Mouse (Mus musculus): ENCODE data around the gene Apobec4. TPM values are rescaled to one million over a fixed set of nuclear protein-coding genes. Genes with fewer than 3 reads are reported as not detected.

Apobec4 gene
- total and polyA plus RNA-seq, 3 experiments, result not detected

GRCm38 (mm10) chr1:152724286-152724685 is 26.1 kb upstream of the Apobec4 start:
- Histone ChIP-seq H3K27ac (no peak overlapping the region), H3K4me3 (no peak overlapping the region), H3K36me3 (ENCODE audit: control insufficient read depth, insufficient read depth, low read length) (no peaks in the 10 kb centered on the region), H3K4me1 (ENCODE audit: control insufficient read depth, insufficient read depth, low read length) (peaks cover 2% of the 10 kb centered on the region), H3K79me2 (replicated peaks; ENCODE audit: control insufficient read depth, insufficient read depth, low read length) (no peaks in the 10 kb centered on the region), H3K9ac (ENCODE audit: low read depth, low read length) (no peak overlapping the region), H3K27me3 (ENCODE audit: control insufficient read depth, insufficient read depth, low read length) (no peaks in the 10 kb centered on the region)
- TF ChIP-seq CTCF (IDR thresholded peaks at IDR 0.05) (peak; percentile 90), EP300 (IDR thresholded peaks at IDR 0.05; ENCODE audit: insufficient read depth, low read depth, low read length) (no peak)
- intact Hi-C loops (cut with DNase I), result loop anchor here (2.0 kb wide), 1 partner anchor 23 kb away; no protein-coding TSS in a partner anchor
- no peak for DNase-seq

- no peak overlapping the region for H3K4me3 ChIP-seq
- H3K4me1 ChIP-seq (ENCODE audit: control insufficient read depth, insufficient read depth, low read length), result peaks cover 2% of the 10 kb centered on the region
- no peaks in the 10 kb centered on the region for H3K27me3 ChIP-seq (ENCODE audit: control insufficient read depth, insufficient read depth, low read length)
- no peak overlapping the region for H3K9ac ChIP-seq (ENCODE audit: low read depth, low read length)
- WGBS, result 66% methylated on average over 3 of the region's 3 CpGs
- no peaks in the 10 kb centered on the region for H3K79me2 ChIP-seq (replicated peaks; ENCODE audit: control insufficient read depth, insufficient read depth, low read length)
- intact Hi-C loops (cut with DNase I), result loop anchor here (5.0 kb wide), 1 partner anchor 41 kb away; the partner anchor contains the start of genes Arpc5 and Rgl1
- H3K27ac ChIP-seq, result no peak overlapping the region
- DNase-seq, result no peak
- no peak for TF ChIP-seq EP300 (IDR thresholded peaks at IDR 0.05; ENCODE audit: insufficient read depth, low read depth, low read length)
- no peak for TF ChIP-seq CTCF (IDR thresholded peaks at IDR 0.05)
- no peaks in the 10 kb centered on the region for H3K36me3 ChIP-seq (ENCODE audit: control insufficient read depth, insufficient read depth, low read length)
Observed at GRCm38 (mm10) chr1:152726095-152726494, 24.3 kb upstream of the Apobec4 start.

- Histone ChIP-seq H3K79me2 (replicated peaks; ENCODE audit: control insufficient read depth, insufficient read depth, low read length) (no peaks in the 10 kb centered on the region), H3K27ac (no peak overlapping the region), H3K4me3 (no peak overlapping the region), H3K9ac (ENCODE audit: low read depth, low read length) (no peak overlapping the region), H3K4me1 (ENCODE audit: control insufficient read depth, insufficient read depth, low read length) (peaks cover 2% of the 10 kb centered on the region), H3K36me3 (ENCODE audit: control insufficient read depth, insufficient read depth, low read length) (no peaks in the 10 kb centered on the region), H3K27me3 (ENCODE audit: control insufficient read depth, insufficient read depth, low read length) (no peaks in the 10 kb centered on the region)
- TF ChIP-seq EP300 (IDR thresholded peaks at IDR 0.05; ENCODE audit: insufficient read depth, low read depth, low read length) (0 out of 2 replicates have a peak, but pooled peaks have one; percentile 31), POLR2A (IDR thresholded peaks at IDR 0.05; ENCODE audit: insufficient read depth, low read depth, low read length) (no peak)
- 3% methylated on average over 5 of the region's 5 CpGs for WGBS
- DNase-seq, result peak in 1 of 2 experiments; percentile 34
- intact Hi-C loops (cut with DNase I), result loop anchor here (5.0 kb wide), 1 partner anchor 40 kb away; the partner anchor contains the start of genes Arpc5 and Rgl1
Observed at GRCm38 (mm10) chr1:152727604-152728236, 22.6 kb upstream of the Apobec4 start.

GRCm38 (mm10) chr1:152738793-152739192 is 11.6 kb upstream of the Apobec4 start:
- H3K4me1 ChIP-seq (ENCODE audit: control insufficient read depth, insufficient read depth, low read length), result peaks cover 4% of the 10 kb centered on the region; the same call in 1 of the 2 replicates
- H3K36me3 ChIP-seq (ENCODE audit: control insufficient read depth, insufficient read depth, low read length), result no peaks in the 10 kb centered on the region
- H3K79me2 ChIP-seq (replicated peaks; ENCODE audit: control insufficient read depth, insufficient read depth, low read length), result no peaks in the 10 kb centered on the region
- 58% methylated on average over 9 of the region's 9 CpGs for WGBS
- DNase-seq, result peak; percentile 57 to 76
- no peaks in the 10 kb centered on the region for H3K27me3 ChIP-seq (ENCODE audit: control insufficient read depth, insufficient read depth, low read length)
- intact Hi-C loops (cut with DNase I), result no loop called here
- no peak overlapping the region for H3K4me3 ChIP-seq
- H3K27ac ChIP-seq, result peak overlapping the region; percentile 47
- TF ChIP-seq POLR2A (IDR thresholded peaks at IDR 0.05; ENCODE audit: insufficient read depth, low read depth, low read length), result no peak
- peak; percentile 89 for TF ChIP-seq EP300 (IDR thresholded peaks at IDR 0.05; ENCODE audit: insufficient read depth, low read depth, low read length)
- no peak overlapping the region for H3K9ac ChIP-seq (ENCODE audit: low read depth, low read length)

- peak overlapping the region; percentile 47 for H3K27ac ChIP-seq
- TF ChIP-seq CTCF (IDR thresholded peaks at IDR 0.05) (no peak), EP300 (IDR thresholded peaks at IDR 0.05; ENCODE audit: insufficient read depth, low read depth, low read length) (no peak), POLR2A (IDR thresholded peaks at IDR 0.05; ENCODE audit: insufficient read depth, low read depth, low read length) (no peak)
- WGBS, result 87% methylated on average over 11 of the region's 11 CpGs
Observed at GRCm38 (mm10) chr1:152739374-152739773, 11.0 kb upstream of the Apobec4 start.

GRCm38 (mm10) chr1:152743095-152743826 is 7.1 kb upstream of the Apobec4 start:
- H3K9ac ChIP-seq (ENCODE audit: low read depth, low read length), result no peak overlapping the region
- H3K4me3 ChIP-seq, result no peak overlapping the region
- WGBS, result 70% methylated on average over 15 of the region's 15 CpGs
- no peak overlapping the region for H3K27ac ChIP-seq
- H3K36me3 ChIP-seq (ENCODE audit: control insufficient read depth, insufficient read depth, low read length), result no peaks in the 10 kb centered on the region
- no peak for DNase-seq
- H3K27me3 ChIP-seq (ENCODE audit: control insufficient read depth, insufficient read depth, low read length), result no peaks in the 10 kb centered on the region
- no peak for TF ChIP-seq POLR2A (IDR thresholded peaks at IDR 0.05; ENCODE audit: insufficient read depth, low read depth, low read length)
- TF ChIP-seq EP300 (IDR thresholded peaks at IDR 0.05; ENCODE audit: insufficient read depth, low read depth, low read length), result no peak
- no peak for TF ChIP-seq CTCF (IDR thresholded peaks at IDR 0.05)
- intact Hi-C loops (cut with DNase I), result no loop called here
- H3K4me1 ChIP-seq (ENCODE audit: control insufficient read depth, insufficient read depth, low read length), result peaks cover 5% of the 10 kb centered on the region
- H3K79me2 ChIP-seq (replicated peaks; ENCODE audit: control insufficient read depth, insufficient read depth, low read length), result no peaks in the 10 kb centered on the region

More at GRCm38 (mm10) chr1:152739374-152739773, 11.0 kb upstream of the Apobec4 start:
- Histone ChIP-seq H3K79me2 (replicated peaks; ENCODE audit: control insufficient read depth, insufficient read depth, low read length) (no peaks in the 10 kb centered on the region), H3K4me1 (ENCODE audit: control insufficient read depth, insufficient read depth, low read length) (peaks cover 4% of the 10 kb centered on the region; the same call in 1 of the 2 replicates), H3K27me3 (ENCODE audit: control insufficient read depth, insufficient read depth, low read length) (no peaks in the 10 kb centered on the region), H3K36me3 (ENCODE audit: control insufficient read depth, insufficient read depth, low read length) (no peaks in the 10 kb centered on the region), H3K4me3 (no peak overlapping the region), H3K9ac (ENCODE audit: low read depth, low read length) (no peak overlapping the region)
- DNase-seq, result no peak
- intact Hi-C loops (cut with DNase I), result no loop called here

Data from heart, adult 2 months (tissue).